Mouse (Mus musculus): Measurements from ENCODE around the gene Kif5c. TPM values are rescaled to one million over a fixed set of nuclear protein-coding genes. Genes with fewer than 3 reads are reported as not detected.
A peak's percentile ranks its signal among the peaks of the same experiment; 100 is the strongest.

Kif5c gene
- total RNA-seq, 1 experiment from 2014 or later: 0.45 TPM

GRCm38 (mm10) chr2:49616765-49617164, 2.3 kb upstream of the Kif5c start:
- no peak for ATAC-seq (replicated peaks in 1 of 2; ENCODE audit: insufficient read depth in 1 of 2, low FRiP score in 2 of 2, low TSS enrichment in 1 of 2, low read depth in 1 of 2, poor library complexity in 2 of 2, severe bottlenecking in 2 of 2)

GRCm38 (mm10) chr2:49619719-49620522, 823 bp downstream of the Kif5c start:
- no peak for ATAC-seq (replicated peaks in 1 of 2; ENCODE audit: insufficient read depth in 1 of 2, low FRiP score in 2 of 2, low TSS enrichment in 1 of 2, low read depth in 1 of 2, poor library complexity in 2 of 2, severe bottlenecking in 2 of 2)

- no peak for ATAC-seq (replicated peaks in 1 of 2; ENCODE audit: insufficient read depth in 1 of 2, low FRiP score in 2 of 2, low TSS enrichment in 1 of 2, low read depth in 1 of 2, poor library complexity in 2 of 2, severe bottlenecking in 2 of 2)
Observed at GRCm38 (mm10) chr2:49620626-49621117, 1.6 kb downstream of the Kif5c start.

- no peak for ATAC-seq (replicated peaks in 1 of 2; ENCODE audit: insufficient read depth in 1 of 2, low FRiP score in 2 of 2, low TSS enrichment in 1 of 2, low read depth in 1 of 2, poor library complexity in 2 of 2, severe bottlenecking in 2 of 2)
Observed at GRCm38 (mm10) chr2:49621234-49621633, 2.1 kb downstream of the Kif5c start.

GRCm38 (mm10) chr2:49625581-49625980, 6.5 kb downstream of the Kif5c start:
- no peak for ATAC-seq (replicated peaks in 1 of 2; ENCODE audit: insufficient read depth in 1 of 2, low FRiP score in 2 of 2, low TSS enrichment in 1 of 2, low read depth in 1 of 2, poor library complexity in 2 of 2, severe bottlenecking in 2 of 2)

- no peak for ATAC-seq (replicated peaks in 1 of 2; ENCODE audit: insufficient read depth in 1 of 2, low FRiP score in 2 of 2, low TSS enrichment in 1 of 2, low read depth in 1 of 2, poor library complexity in 2 of 2, severe bottlenecking in 2 of 2)
Observed at GRCm38 (mm10) chr2:49627611-49628010, 8.5 kb downstream of the Kif5c start.

GRCm38 (mm10) chr2:49628094-49628705, 9.1 kb downstream of the Kif5c start:
- no peak for ATAC-seq (replicated peaks in 1 of 2; ENCODE audit: insufficient read depth in 1 of 2, low FRiP score in 2 of 2, low TSS enrichment in 1 of 2, low read depth in 1 of 2, poor library complexity in 2 of 2, severe bottlenecking in 2 of 2)

GRCm38 (mm10) chr2:49629181-49629580, 10.1 kb downstream of the Kif5c start:
- no peak for ATAC-seq (replicated peaks in 1 of 2; ENCODE audit: insufficient read depth in 1 of 2, low FRiP score in 2 of 2, low TSS enrichment in 1 of 2, low read depth in 1 of 2, poor library complexity in 2 of 2, severe bottlenecking in 2 of 2)

- no peak for ATAC-seq (replicated peaks in 1 of 2; ENCODE audit: insufficient read depth in 1 of 2, low FRiP score in 2 of 2, low TSS enrichment in 1 of 2, low read depth in 1 of 2, poor library complexity in 2 of 2, severe bottlenecking in 2 of 2)
Observed at GRCm38 (mm10) chr2:49630636-49631035, 11.5 kb downstream of the Kif5c start.

- ATAC-seq (replicated peaks in 1 of 2; ENCODE audit: insufficient read depth in 1 of 2, low FRiP score in 2 of 2, low TSS enrichment in 1 of 2, low read depth in 1 of 2, poor library complexity in 2 of 2, severe bottlenecking in 2 of 2): 0 out of 4 replicates have a peak, but pooled peaks of 1 of the 2 experiments have one; percentile 22
Observed at GRCm38 (mm10) chr2:49633231-49633630, 14.1 kb downstream of the Kif5c start.

- ATAC-seq (replicated peaks in 1 of 2; ENCODE audit: insufficient read depth in 1 of 2, low FRiP score in 2 of 2, low TSS enrichment in 1 of 2, low read depth in 1 of 2, poor library complexity in 2 of 2, severe bottlenecking in 2 of 2): no peak
Observed at GRCm38 (mm10) chr2:49642761-49643160, 23.7 kb downstream of the Kif5c start.

GRCm38 (mm10) chr2:49643756-49644155, 24.7 kb downstream of the Kif5c start:
- no peak for ATAC-seq (replicated peaks in 1 of 2; ENCODE audit: insufficient read depth in 1 of 2, low FRiP score in 2 of 2, low TSS enrichment in 1 of 2, low read depth in 1 of 2, poor library complexity in 2 of 2, severe bottlenecking in 2 of 2)

- no peak for ATAC-seq (replicated peaks in 1 of 2; ENCODE audit: insufficient read depth in 1 of 2, low FRiP score in 2 of 2, low TSS enrichment in 1 of 2, low read depth in 1 of 2, poor library complexity in 2 of 2, severe bottlenecking in 2 of 2)
Observed at GRCm38 (mm10) chr2:49647591-49647990, 28.5 kb downstream of the Kif5c start.

- no peak for ATAC-seq (replicated peaks in 1 of 2; ENCODE audit: insufficient read depth in 1 of 2, low FRiP score in 2 of 2, low TSS enrichment in 1 of 2, low read depth in 1 of 2, poor library complexity in 2 of 2, severe bottlenecking in 2 of 2)
Observed at GRCm38 (mm10) chr2:49648344-49648743, 29.2 kb downstream of the Kif5c start.

- ATAC-seq (replicated peaks in 1 of 2; ENCODE audit: insufficient read depth in 1 of 2, low FRiP score in 2 of 2, low TSS enrichment in 1 of 2, low read depth in 1 of 2, poor library complexity in 2 of 2, severe bottlenecking in 2 of 2): no peak
Observed at GRCm38 (mm10) chr2:49648806-49649205, 29.7 kb downstream of the Kif5c start.

GRCm38 (mm10) chr2:49649211-49649610, 30.1 kb downstream of the Kif5c start:
- no peak for ATAC-seq (replicated peaks in 1 of 2; ENCODE audit: insufficient read depth in 1 of 2, low FRiP score in 2 of 2, low TSS enrichment in 1 of 2, low read depth in 1 of 2, poor library complexity in 2 of 2, severe bottlenecking in 2 of 2)

GRCm38 (mm10) chr2:49651737-49652136, 32.6 kb downstream of the Kif5c start:
- ATAC-seq (replicated peaks in 1 of 2; ENCODE audit: insufficient read depth in 1 of 2, low FRiP score in 2 of 2, low TSS enrichment in 1 of 2, low read depth in 1 of 2, poor library complexity in 2 of 2, severe bottlenecking in 2 of 2): no peak

GRCm38 (mm10) chr2:49654606-49655005, 35.5 kb downstream of the Kif5c start:
- ATAC-seq (replicated peaks in 1 of 2; ENCODE audit: insufficient read depth in 1 of 2, low FRiP score in 2 of 2, low TSS enrichment in 1 of 2, low read depth in 1 of 2, poor library complexity in 2 of 2, severe bottlenecking in 2 of 2): 0 out of 4 replicates have a peak, but pooled peaks of 1 of the 2 experiments have one; percentile 21
